Mouse (Mus musculus): Measurements from ENCODE around the gene Pigm. TPM values are rescaled to one million over a fixed set of nuclear protein-coding genes. Genes with fewer than 3 reads are reported as not detected.

The Pigm gene
- total RNA-seq, 2 experiments from 2014 or later, result 15.1 to 15.5 TPM

Other genes with a start within 250 kb of the Pigm start
- gene Pex19, start 249.8 kb upstream of the Pigm start, total RNA-seq (2015), result 16.6 and 17.5 TPM in 2 replicates
- 33.9 and 36.5 TPM in 2 replicates for gene Pex19, start 249.8 kb upstream of the Pigm start, total RNA-seq (2017)
- gene Dcaf8, start 228.5 kb upstream of the Pigm start, total RNA-seq (2015), result 18.9 and 19.4 TPM in 2 replicates
- 63.9 and 71.6 TPM in 2 replicates for gene Dcaf8, start 228.5 kb upstream of the Pigm start, total RNA-seq (2017)
- gene Pea15a, start 169.7 kb upstream of the Pigm start, total RNA-seq (2015), result 16.1 and 17.5 TPM in 2 replicates
- 13.6 and 18.5 TPM in 2 replicates for gene Pea15a, start 169.7 kb upstream of the Pigm start, total RNA-seq (2017)
- not detected in 2 replicates for gene Casq1, start 156.7 kb upstream of the Pigm start, total RNA-seq (2015)
- gene Casq1, start 156.7 kb upstream of the Pigm start, total RNA-seq (2017), result not detected in 2 replicates
- gene Atp1a4, start 118.1 kb upstream of the Pigm start, total RNA-seq (2015), result not detected in 2 replicates
- not detected in 2 replicates for gene Atp1a4, start 118.1 kb upstream of the Pigm start, total RNA-seq (2017)
- gene Igsf8, start 114.9 kb upstream of the Pigm start, total RNA-seq (2015), result 29.6 and 40.0 TPM in 2 replicates
- gene Igsf8, start 114.9 kb upstream of the Pigm start, total RNA-seq (2017), result 26.1 and 34.4 TPM in 2 replicates
- gene Atp1a2, start 78.5 kb upstream of the Pigm start, total RNA-seq (2015), result 0.02 TPM in 1 of 2 replicates, not detected in the other
- not detected in 2 replicates for gene Atp1a2, start 78.5 kb upstream of the Pigm start, total RNA-seq (2017)
- not detected in 2 replicates for gene Kcnj9, start 47.2 kb upstream of the Pigm start, total RNA-seq (2015)
- not detected in 2 replicates for gene Kcnj9, start 47.2 kb upstream of the Pigm start, total RNA-seq (2017)
- 0.23 and 0.42 TPM in 2 replicates for gene Kcnj10, start 35.3 kb upstream of the Pigm start, total RNA-seq (2015)
- 0.26 and 0.28 TPM in 2 replicates for gene Kcnj10, start 35.3 kb upstream of the Pigm start, total RNA-seq (2017)
- gene Slamf9, start 98.8 kb downstream of the Pigm start, total RNA-seq (2015), result 2.3 and 3.1 TPM in 2 replicates
- gene Slamf9, start 98.8 kb downstream of the Pigm start, total RNA-seq (2017), result 0.11 and 1.5 TPM in 2 replicates
- gene Igsf9, start 105.2 kb downstream of the Pigm start, total RNA-seq (2015), result 0.20 and 1.9 TPM in 2 replicates
- 0.16 TPM in 1 of 2 replicates, not detected in the other for gene Igsf9, start 105.2 kb downstream of the Pigm start, total RNA-seq (2017)
- gene Tagln2, start 123.5 kb downstream of the Pigm start, total RNA-seq (2015), result 667 and 741 TPM in 2 replicates
- 334 and 340 TPM in 2 replicates for gene Tagln2, start 123.5 kb downstream of the Pigm start, total RNA-seq (2017)
- gene Cfap45, start 144.3 kb downstream of the Pigm start, total RNA-seq (2015), result not detected in 2 replicates
- gene Cfap45, start 144.3 kb downstream of the Pigm start, total RNA-seq (2017), result 0.11 TPM in 1 of 2 replicates, not detected in the other
- gene Vsig8, start 179.4 kb downstream of the Pigm start, total RNA-seq (2015), result not detected in 2 replicates
- not detected in 2 replicates for gene Vsig8, start 179.4 kb downstream of the Pigm start, total RNA-seq (2017)
- gene Slamf8, start 214.0 kb downstream of the Pigm start, total RNA-seq (2015), result 8.6 and 8.7 TPM in 2 replicates
- gene Slamf8, start 214.0 kb downstream of the Pigm start, total RNA-seq (2017), result 9.1 and 10.1 TPM in 2 replicates
- gene Fcrl6, start 226.0 kb downstream of the Pigm start, total RNA-seq (2015), result not detected in 2 replicates
- gene Fcrl6, start 226.0 kb downstream of the Pigm start, total RNA-seq (2017), result not detected in 2 replicates

Measured in megakaryocyte, adult 5-6 weeks (primary cell).